Mouse (Mus musculus) embryonic fibroblast, embryonic 13.5 days (primary cell): ENCODE results near the gene Smpd3. TPM values are rescaled to one million over a fixed set of nuclear protein-coding genes. Genes with fewer than 3 reads are reported as not detected.

Source experiments
- H3K27ac ChIP-seq: 2 replicates; pipeline ENCODE4 v1.5.1; 2012; ENCODE audit warnings: low read length, control low read depth, inconsistent platforms; ENCODE audit not compliant: insufficient read depth
- H3K4me1 ChIP-seq: 2 replicates; pipeline ENCODE4 v1.6.1; 2011; ENCODE audit warnings: low read length; ENCODE audit not compliant: control insufficient read depth, insufficient read depth
- H3K4me3 ChIP-seq: 2 replicates; pipeline ENCODE4 v1.5.1; 2011; ENCODE audit warnings: mild to moderate bottlenecking, control low read depth, low read length; ENCODE audit not compliant: insufficient read depth
- CTCF ChIP-seq: IDR thresholded peaks from 2 replicates; pipeline ENCODE4 v1.5.1; 2011; ENCODE audit warnings: mild to moderate bottlenecking, control low read depth, low read length, moderate library complexity, borderline replicate concordance; ENCODE audit not compliant: insufficient read depth
- POLR2A ChIP-seq: IDR thresholded peaks from 2 replicates; pipeline ENCODE4 v1.6.1; 2011; ENCODE audit warnings: low read depth, mild to moderate bottlenecking, control low read depth, low read length, moderate library complexity
- polyA plus RNA-seq: library from polyadenylated mRNA; stranded (reverse); fragments of >200 nt; gene quantifications from 2 replicates; pipeline ENCODE4 v1.2.4, GENCODE M21; 2011; ENCODE audit warnings: low read depth; ENCODE audit not compliant: missing spikeins, insufficient read length

Gene Smpd3
- polyA plus RNA-seq, 1 experiment, result 0.37 TPM

DNA sequence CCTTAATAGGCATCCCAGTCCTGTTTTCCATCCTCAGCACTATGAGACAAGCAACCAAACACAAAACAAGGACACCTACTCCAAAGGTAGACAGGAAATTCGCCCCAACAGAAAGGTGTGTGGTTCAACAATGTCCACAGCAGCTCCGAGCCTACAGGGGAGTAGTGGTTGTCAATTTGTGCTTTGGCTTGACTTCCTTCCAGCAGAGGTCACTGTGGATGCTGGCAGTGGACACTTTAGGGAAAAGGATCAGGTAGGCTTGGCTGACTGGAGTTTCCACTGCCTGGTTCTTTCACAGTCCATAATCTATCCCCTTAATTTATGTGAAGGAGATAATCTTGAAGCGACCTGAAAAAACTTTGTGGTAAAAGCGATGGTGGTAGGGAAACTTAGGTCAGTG, 2.6 kb downstream of the Smpd3 start:
- TF ChIP-seq CTCF, result peak; percentile 8; the same call in 1 of the 2 replicates
- TF ChIP-seq POLR2A, result no peak
- no peak overlapping the region for H3K4me3 ChIP-seq
- H3K27ac ChIP-seq, result no peak overlapping the region
- peaks cover 4% of the 10 kb centered on the region for H3K4me1 ChIP-seq

GRCm38 (mm10) chr8:106333346-106333745, 4.4 kb downstream of the Smpd3 start:
- TF ChIP-seq CTCF, result no peak
- TF ChIP-seq POLR2A, result no peak
- no peaks in the 10 kb centered on the region for H3K4me1 ChIP-seq
- no peak overlapping the region for H3K27ac ChIP-seq
- H3K4me3 ChIP-seq, result no peak overlapping the region

GRCm38 (mm10) chr8:106332498-106332897, 5.3 kb downstream of the Smpd3 start:
- no peak for TF ChIP-seq CTCF
- no peak for TF ChIP-seq POLR2A
- H3K27ac ChIP-seq, result no peak overlapping the region

GRCm38 (mm10) chr8:106326624-106327023, 11.2 kb downstream of the Smpd3 start:
- no peak for TF ChIP-seq POLR2A
- no peak for TF ChIP-seq CTCF
- H3K27ac ChIP-seq, result no peak overlapping the region
- H3K4me3 ChIP-seq, result no peak overlapping the region
- no peaks in the 10 kb centered on the region for H3K4me1 ChIP-seq

More at GRCm38 (mm10) chr8:106332498-106332897, 5.3 kb downstream of the Smpd3 start:
- H3K4me1 ChIP-seq, result no peaks in the 10 kb centered on the region
- H3K4me3 ChIP-seq, result no peak overlapping the region

DNA sequence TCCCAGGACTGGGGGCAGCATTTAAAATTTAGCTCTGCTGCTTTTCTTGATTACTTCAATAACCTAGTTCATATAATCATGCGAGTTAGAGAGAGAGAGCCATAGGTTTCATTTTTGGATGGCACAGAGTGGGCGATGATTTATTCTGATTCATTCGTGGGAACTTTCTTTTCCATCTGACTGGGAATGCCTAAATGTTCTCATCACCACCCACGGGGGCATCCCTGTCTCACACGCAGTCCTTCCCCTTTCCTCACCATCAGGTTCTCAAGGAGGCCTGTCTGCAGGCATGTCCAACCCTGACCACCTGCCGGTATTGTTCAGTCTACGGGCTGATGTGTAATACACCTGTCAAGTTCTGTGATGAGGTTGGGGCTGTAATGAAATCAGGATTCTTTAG, 16.4 kb downstream of the Smpd3 start:
- no peak overlapping the region for H3K4me3 ChIP-seq
- H3K27ac ChIP-seq, result no peak overlapping the region
- TF ChIP-seq POLR2A, result no peak
- TF ChIP-seq CTCF, result no peak
- no peaks in the 10 kb centered on the region for H3K4me1 ChIP-seq

- no peaks in the 10 kb centered on the region for H3K4me1 ChIP-seq
- no peak for TF ChIP-seq POLR2A
- no peak for TF ChIP-seq CTCF
Observed at GRCm38 (mm10) chr8:106320002-106320401, 17.8 kb downstream of the Smpd3 start.

DNA sequence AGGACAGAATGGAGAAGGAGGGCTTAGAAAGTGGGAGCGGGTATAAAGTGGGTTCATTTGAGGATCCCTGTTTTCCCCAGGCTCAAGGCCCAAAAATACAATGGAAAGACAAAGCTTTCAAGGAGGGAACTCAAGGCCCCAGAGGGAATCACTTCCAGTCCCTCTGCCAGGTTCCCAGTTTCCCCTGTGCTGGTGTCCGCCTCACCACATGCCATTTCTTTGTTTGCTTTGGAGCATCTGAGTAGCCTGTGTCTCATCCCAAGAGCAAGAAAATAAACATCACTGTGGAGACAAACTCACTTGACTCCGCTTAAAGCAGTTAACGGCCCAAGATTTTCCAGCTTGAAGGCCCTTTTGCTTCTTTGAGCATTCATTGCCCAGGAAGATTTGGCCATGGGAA, 20.7 kb downstream of the Smpd3 start:
- Histone ChIP-seq H3K4me3 (no peak overlapping the region), H3K27ac (no peak overlapping the region), H3K4me1 (no peaks in the 10 kb centered on the region)
- no peak for TF ChIP-seq POLR2A
- no peak for TF ChIP-seq CTCF

More at GRCm38 (mm10) chr8:106320002-106320401, 17.8 kb downstream of the Smpd3 start:
- no peak overlapping the region for H3K4me3 ChIP-seq
- H3K27ac ChIP-seq, result no peak overlapping the region

DNA sequence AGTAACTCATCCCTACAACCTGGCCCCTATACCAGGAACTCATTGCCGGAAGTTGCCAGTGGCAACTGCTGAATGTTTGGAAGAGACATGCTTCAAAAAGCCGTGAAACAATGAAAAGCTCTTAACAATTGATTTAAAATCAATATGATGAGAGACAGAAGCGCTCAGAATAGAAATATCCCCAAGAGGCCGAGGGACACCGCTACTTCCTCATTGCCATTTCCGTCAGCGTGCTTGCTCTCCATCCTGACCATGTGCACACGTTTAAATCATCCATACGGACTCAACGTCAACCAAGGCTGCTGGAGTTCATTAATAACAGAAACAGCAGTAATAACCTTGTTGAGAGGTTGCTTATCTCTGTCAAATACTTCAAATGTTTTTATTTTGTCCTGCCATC, 21.3 kb downstream of the Smpd3 start:
- Histone ChIP-seq H3K4me3 (no peak overlapping the region), H3K27ac (no peak overlapping the region), H3K4me1 (no peaks in the 10 kb centered on the region)
- TF ChIP-seq POLR2A (no peak), CTCF (no peak)

GRCm38 (mm10) chr8:106315402-106316187, 22.2 kb downstream of the Smpd3 start:
- Histone ChIP-seq H3K4me1 (no peaks in the 10 kb centered on the region), H3K27ac (no peak overlapping the region), H3K4me3 (no peak overlapping the region)
- TF ChIP-seq POLR2A (no peak), CTCF (no peak)

DNA sequence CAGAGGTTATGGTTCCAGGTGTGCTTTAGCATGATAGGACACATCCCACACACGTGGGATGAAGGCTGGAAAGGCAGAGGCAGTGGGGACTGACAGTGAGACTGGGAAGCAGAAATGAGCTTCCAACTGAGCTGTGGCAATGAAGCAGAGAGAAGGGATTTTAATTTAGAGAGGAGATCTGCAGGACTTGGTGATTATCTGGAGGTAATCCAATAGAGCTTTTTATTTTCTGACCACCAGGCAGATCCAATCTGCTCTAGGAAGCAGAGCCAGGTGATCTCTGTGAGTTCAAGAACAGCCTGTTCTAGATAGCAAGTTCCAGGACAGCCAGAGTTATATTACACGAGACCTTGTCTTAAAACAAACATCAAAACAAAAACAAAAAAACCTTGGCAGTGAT, 24.0 kb downstream of the Smpd3 start:
- TF ChIP-seq CTCF (no peak), POLR2A (no peak)
- no peaks in the 10 kb centered on the region for H3K4me1 ChIP-seq
- H3K4me3 ChIP-seq, result no peak overlapping the region
- no peak overlapping the region for H3K27ac ChIP-seq
